Mouse (Mus musculus): Measurements from ENCODE around the gene Ccdc24. TPM values are rescaled to one million over a fixed set of nuclear protein-coding genes. Genes with fewer than 3 reads are reported as not detected.

Gene Ccdc24
- total and polyA plus RNA-seq, 2 experiments, result 0.51 TPM; not detected in 1

GRCm38 (mm10) chr4:117846261-117846660 is 26.1 kb downstream of the Ccdc24 start:
- Histone ChIP-seq H3K27ac (replicated peaks; ENCODE audit: insufficient read depth, low read depth, low read length) (no peak overlapping the region), H3K36me3 (ENCODE audit: control insufficient read depth, insufficient read depth, low read length) (peaks cover 3% of the 10 kb centered on the region), H3K4me1 (ENCODE audit: control insufficient read depth, insufficient read depth, low read length) (peaks cover 5% of the 10 kb centered on the region), H3K4me3 (ENCODE audit: insufficient read depth, low read depth, low read length) (no peak overlapping the region), H3K27me3 (ENCODE audit: control insufficient read depth, insufficient read depth, low read length) (no peaks in the 10 kb centered on the region), H3K9ac (ENCODE audit: low read depth, low read length) (no peak overlapping the region), H3K79me2 (ENCODE audit: control insufficient read depth, insufficient read depth, low read length) (no peaks in the 10 kb centered on the region)
- DNase-seq (ENCODE audit: extremely low read depth, low read depth, low spot score), result no peak
- WGBS, result 97% methylated on average over 4 of the region's 4 CpGs
- TF ChIP-seq POLR2A (IDR thresholded peaks at IDR 0.05; ENCODE audit: extremely low read depth, insufficient read depth, low read length) (no peak), CTCF (IDR thresholded peaks at IDR 0.05; ENCODE audit: low read depth, low read length) (no peak)

- Histone ChIP-seq H3K36me3 (ENCODE audit: control insufficient read depth, insufficient read depth, low read length) (peaks cover 3% of the 10 kb centered on the region), H3K4me3 (ENCODE audit: insufficient read depth, low read depth, low read length) (no peak overlapping the region), H3K27me3 (ENCODE audit: control insufficient read depth, insufficient read depth, low read length) (no peaks in the 10 kb centered on the region), H3K9ac (ENCODE audit: low read depth, low read length) (no peak overlapping the region), H3K4me1 (ENCODE audit: control insufficient read depth, insufficient read depth, low read length) (peaks cover 15% of the 10 kb centered on the region), H3K27ac (replicated peaks; ENCODE audit: insufficient read depth, low read depth, low read length) (no peak overlapping the region), H3K79me2 (ENCODE audit: control insufficient read depth, insufficient read depth, low read length) (no peaks in the 10 kb centered on the region)
- WGBS, result 93% methylated on average over 11 of the region's 11 CpGs
- TF ChIP-seq CTCF (IDR thresholded peaks at IDR 0.05; ENCODE audit: low read depth, low read length) (no peak), POLR2A (IDR thresholded peaks at IDR 0.05; ENCODE audit: extremely low read depth, insufficient read depth, low read length) (no peak)
- DNase-seq (ENCODE audit: extremely low read depth, low read depth, low spot score), result no peak
Measured at GRCm38 (mm10) chr4:117845316-117845715, 27.0 kb downstream of the Ccdc24 start.

GRCm38 (mm10) chr4:117844467-117844866 is 27.9 kb downstream of the Ccdc24 start:
- DNase-seq (ENCODE audit: extremely low read depth, low read depth, low spot score), result no peak

DNA sequence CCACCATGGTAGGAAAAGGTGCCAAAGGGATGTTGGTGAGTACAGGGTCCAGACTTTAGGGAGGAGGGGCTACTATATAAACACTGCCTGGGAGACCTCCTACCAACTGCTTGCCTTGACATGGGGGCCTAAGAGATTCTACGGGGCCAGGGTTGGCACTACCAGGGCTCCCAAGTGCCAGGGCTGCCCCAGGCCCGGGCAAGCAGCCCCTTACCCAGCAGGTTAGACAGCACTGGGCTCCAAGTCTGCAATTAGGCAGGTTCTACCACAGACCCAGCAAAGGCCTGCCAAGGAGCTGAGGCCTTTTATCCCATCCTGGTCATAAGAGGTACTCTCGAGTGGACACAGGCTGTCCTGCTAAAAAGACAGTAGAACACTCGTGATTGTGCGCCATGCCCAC is 29.3 kb downstream of the Ccdc24 start:
- H3K36me3 ChIP-seq (ENCODE audit: control insufficient read depth, insufficient read depth, low read length), result peaks cover 3% of the 10 kb centered on the region

More at GRCm38 (mm10) chr4:117844467-117844866, 27.9 kb downstream of the Ccdc24 start:
- Histone ChIP-seq H3K27me3 (ENCODE audit: control insufficient read depth, insufficient read depth, low read length) (no peaks in the 10 kb centered on the region), H3K4me1 (ENCODE audit: control insufficient read depth, insufficient read depth, low read length) (peaks cover 19% of the 10 kb centered on the region), H3K4me3 (ENCODE audit: insufficient read depth, low read depth, low read length) (no peak overlapping the region), H3K9ac (ENCODE audit: low read depth, low read length) (no peak overlapping the region), H3K27ac (replicated peaks; ENCODE audit: insufficient read depth, low read depth, low read length) (no peak overlapping the region), H3K79me2 (ENCODE audit: control insufficient read depth, insufficient read depth, low read length) (no peaks in the 10 kb centered on the region), H3K36me3 (ENCODE audit: control insufficient read depth, insufficient read depth, low read length) (peaks cover 3% of the 10 kb centered on the region)
- TF ChIP-seq POLR2A (IDR thresholded peaks at IDR 0.05; ENCODE audit: extremely low read depth, insufficient read depth, low read length) (no peak), CTCF (IDR thresholded peaks at IDR 0.05; ENCODE audit: low read depth, low read length) (no peak)
- WGBS, result 89% methylated on average over 5 of the region's 5 CpGs

GRCm38 (mm10) chr4:117841566-117841965 is 30.8 kb downstream of the Ccdc24 start:
- TF ChIP-seq CTCF (IDR thresholded peaks at IDR 0.05; ENCODE audit: low read depth, low read length) (no peak), POLR2A (IDR thresholded peaks at IDR 0.05; ENCODE audit: extremely low read depth, insufficient read depth, low read length) (no peak)
- peaks cover 3% of the 10 kb centered on the region for H3K36me3 ChIP-seq (ENCODE audit: control insufficient read depth, insufficient read depth, low read length)
- H3K27ac ChIP-seq (replicated peaks; ENCODE audit: insufficient read depth, low read depth, low read length), result peak overlapping the region; percentile 64
- peak; percentile 68 for DNase-seq (ENCODE audit: extremely low read depth, low read depth, low spot score)
- peaks cover 25% of the 10 kb centered on the region for H3K4me1 ChIP-seq (ENCODE audit: control insufficient read depth, insufficient read depth, low read length)
- H3K79me2 ChIP-seq (ENCODE audit: control insufficient read depth, insufficient read depth, low read length), result peaks cover 9% of the 10 kb centered on the region; the same call in 1 of the 2 replicates
- H3K9ac ChIP-seq (ENCODE audit: low read depth, low read length), result no peak overlapping the region
- no peak overlapping the region for H3K4me3 ChIP-seq (ENCODE audit: insufficient read depth, low read depth, low read length)
- WGBS, result 17% methylated on average over 3 of the region's 3 CpGs
- H3K27me3 ChIP-seq (ENCODE audit: control insufficient read depth, insufficient read depth, low read length), result no peaks in the 10 kb centered on the region

More for the DNA sequence above, 29.3 kb downstream of the Ccdc24 start:
- Histone ChIP-seq H3K4me3 (ENCODE audit: insufficient read depth, low read depth, low read length) (no peak overlapping the region), H3K79me2 (ENCODE audit: control insufficient read depth, insufficient read depth, low read length) (no peaks in the 10 kb centered on the region), H3K9ac (ENCODE audit: low read depth, low read length) (no peak overlapping the region), H3K4me1 (ENCODE audit: control insufficient read depth, insufficient read depth, low read length) (peaks cover 21% of the 10 kb centered on the region), H3K27me3 (ENCODE audit: control insufficient read depth, insufficient read depth, low read length) (no peaks in the 10 kb centered on the region), H3K27ac (replicated peaks; ENCODE audit: insufficient read depth, low read depth, low read length) (no peak overlapping the region)
- TF ChIP-seq POLR2A (IDR thresholded peaks at IDR 0.05; ENCODE audit: extremely low read depth, insufficient read depth, low read length) (no peak), CTCF (IDR thresholded peaks at IDR 0.05; ENCODE audit: low read depth, low read length) (no peak)
- DNase-seq (ENCODE audit: extremely low read depth, low read depth, low spot score), result no peak
- WGBS, result 94% methylated on average over 5 of the region's 5 CpGs

GRCm38 (mm10) chr4:117840821-117841220 is 31.5 kb downstream of the Ccdc24 start:
- H3K4me1 ChIP-seq (ENCODE audit: control insufficient read depth, insufficient read depth, low read length), result peaks cover 25% of the 10 kb centered on the region
- no peaks in the 10 kb centered on the region; the same call in 1 of the 2 replicates for H3K36me3 ChIP-seq (ENCODE audit: control insufficient read depth, insufficient read depth, low read length)
- no peaks in the 10 kb centered on the region for H3K27me3 ChIP-seq (ENCODE audit: control insufficient read depth, insufficient read depth, low read length)
- 75% methylated on average over 5 of the region's 5 CpGs for WGBS
- no peak overlapping the region for H3K9ac ChIP-seq (ENCODE audit: low read depth, low read length)
- peaks cover 9% of the 10 kb centered on the region; the same call in 1 of the 2 replicates for H3K79me2 ChIP-seq (ENCODE audit: control insufficient read depth, insufficient read depth, low read length)
- H3K27ac ChIP-seq (replicated peaks; ENCODE audit: insufficient read depth, low read depth, low read length), result peak overlapping the region; percentile 64
- peak; percentile 81 for DNase-seq (ENCODE audit: extremely low read depth, low read depth, low spot score)
- H3K4me3 ChIP-seq (ENCODE audit: insufficient read depth, low read depth, low read length), result no peak overlapping the region
- no peak for TF ChIP-seq POLR2A (IDR thresholded peaks at IDR 0.05; ENCODE audit: extremely low read depth, insufficient read depth, low read length)
- no peak for TF ChIP-seq CTCF (IDR thresholded peaks at IDR 0.05; ENCODE audit: low read depth, low read length)
